Mouse (Mus musculus) inflammation-experienced regulatory T-cells, adult 6 months (primary cell): ENCODE results near the gene Nebl. TPM values are rescaled to one million over a fixed set of nuclear protein-coding genes. Genes with fewer than 3 reads are reported as not detected.

ENCODE experiments used
- ATAC-seq: one replicate; pipeline ENCODE4 v1.8.0; 2017
- polyA plus RNA-seq, 3 experiments: library from polyadenylated mRNA; unstranded; fragments of 100-300 nt; shearing (Covaris generic); gene quantifications; one replicate each; pipeline ENCODE4 v1.2.1; 2017

Nebl gene
- polyA plus RNA-seq = 10 to 100 TPM; 13.5 to 17.4 (median 14.3) TPM

GRCm38 (mm10) chr2:17730957-17731830, at the start of gene Nebl:
Gene Nebl, minus strand, starts transcription at chr2:17731464.
- ATAC-seq = peak; percentile 88

- no peak for ATAC-seq
These were observed 39.1 kb upstream of the Nebl start for GRCm38 (mm10) chr2:17770246-17770825.

GRCm38 (mm10) chr2:17769242-17769755, 38.0 kb upstream of the Nebl start:
- ATAC-seq = no peak

- ATAC-seq = no peak
These were observed 25.0 kb upstream of the Nebl start for GRCm38 (mm10) chr2:17756271-17756670.

- ATAC-seq = peak; percentile 19
These were observed 10.9 kb upstream of the Nebl start for GRCm38 (mm10) chr2:17742051-17742763.

- peak; percentile 90 for ATAC-seq
These were observed 10.3 kb upstream of the Nebl start for GRCm38 (mm10) chr2:17741555-17741954.

- ATAC-seq = no peak
These were observed 9.2 kb upstream of the Nebl start for GRCm38 (mm10) chr2:17740454-17740853.

- no peak for ATAC-seq
These were observed 946 bp upstream of the Nebl start for GRCm38 (mm10) chr2:17732210-17732609.

GRCm38 (mm10) chr2:17731831-17732200, 552 bp upstream of the Nebl start:
- ATAC-seq = no peak

- ATAC-seq = peak; percentile 23
These were observed 662 bp downstream of the Nebl start for GRCm38 (mm10) chr2:17730648-17730956.

GRCm38 (mm10) chr2:17729770-17730647, 1.3 kb downstream of the Nebl start:
- no peak for ATAC-seq

GRCm38 (mm10) chr2:17724405-17724804, 6.9 kb downstream of the Nebl start:
- ATAC-seq = no peak

- ATAC-seq = no peak
These were observed 7.8 kb downstream of the Nebl start for GRCm38 (mm10) chr2:17723268-17724019.

GRCm38 (mm10) chr2:17721177-17721715, 10.0 kb downstream of the Nebl start:
- ATAC-seq = no peak

GRCm38 (mm10) chr2:17718281-17718680, 13.0 kb downstream of the Nebl start:
- ATAC-seq = no peak

- ATAC-seq = no peak
These were observed 14.1 kb downstream of the Nebl start for GRCm38 (mm10) chr2:17717200-17717599.

GRCm38 (mm10) chr2:17715149-17715767, 16.0 kb downstream of the Nebl start:
- no peak for ATAC-seq

- ATAC-seq = no peak
These were observed 16.6 kb downstream of the Nebl start for GRCm38 (mm10) chr2:17714661-17715060.

- ATAC-seq = no peak
These were observed 17.1 kb downstream of the Nebl start for GRCm38 (mm10) chr2:17714124-17714523.

GRCm38 (mm10) chr2:17711216-17711615, 20.0 kb downstream of the Nebl start:
- ATAC-seq = no peak

GRCm38 (mm10) chr2:17710083-17710482, 21.2 kb downstream of the Nebl start:
- no peak for ATAC-seq
